Mouse (Mus musculus) CH12.LX (cell line): ENCODE results near the gene Lcn4. TPM values are rescaled to one million over a fixed set of nuclear protein-coding genes. Genes with fewer than 3 reads are reported as not detected.

Experiments
- DNase-seq: peaks from one replicate; pipeline ENCODE4 v3.0.0-alpha.2; 2013; ENCODE audit errors: extremely low read depth
- H3K27ac ChIP-seq: 2 replicates; pipeline ENCODE4 v1.5.1; 2012; ENCODE audit warnings: low read depth, mild to moderate bottlenecking, control low read depth, moderate library complexity; ENCODE audit not compliant: insufficient read depth
- H3K27me3 ChIP-seq: replicated peaks from 2 replicates; pipeline ENCODE3; 2012; ENCODE audit warnings: inconsistent platforms
- H3K36me3 ChIP-seq, 2 experiments: replicated peaks in 1 of 2; 2 replicates each; pipeline versions ENCODE3 to v1.6.1; 2012; ENCODE audit warnings: inconsistent platforms in 1 of 2, low read length in 1 of 2, mild to moderate bottlenecking in 1 of 2, mixed read lengths in 1 of 2, moderate library complexity in 1 of 2; ENCODE audit not compliant: control insufficient read depth in 1 of 2, insufficient read depth in 1 of 2
- H3K4me1 ChIP-seq, 2 experiments: 2 replicates each; pipeline ENCODE4 v1.6.1; 2012; ENCODE audit warnings: inconsistent platforms in 1 of 2, moderate library complexity in 1 of 2; ENCODE audit not compliant: insufficient read depth in 2 of 2, control insufficient read depth in 1 of 2
- H3K4me2 ChIP-seq: 2 replicates; pipeline ENCODE4 v1.6.1; 2012; ENCODE audit warnings: low read depth, mild to moderate bottlenecking, control low read depth; ENCODE audit not compliant: poor library complexity, insufficient read depth, severe bottlenecking
- H3K4me3 ChIP-seq, 3 experiments: fragments of 150-350 bp in 1 of 3; sonication (generic) in 1 of 3; replicated peaks in 1 of 3; 2 replicates each; pipeline versions ENCODE3 to v1.5.1; 2011 to 2012; ENCODE audit warnings: low read depth in 2 of 3, low read length in 2 of 3, mild to moderate bottlenecking in 2 of 3, moderate library complexity in 2 of 3, control low read depth in 1 of 3, improper control_type of control experiment in 1 of 3, inconsistent platforms in 1 of 3, mixed read lengths in 1 of 3; ENCODE audit not compliant: poor library complexity in 1 of 3
- H3K79me2 ChIP-seq: replicated peaks from 2 replicates; pipeline ENCODE4 v1.6.1; 2012; ENCODE audit warnings: mild to moderate bottlenecking, moderate library complexity; ENCODE audit not compliant: control insufficient read depth, poor library complexity, insufficient read depth, severe bottlenecking; ENCODE audit errors: extremely low read depth
- H3K9ac ChIP-seq: 2 replicates; pipeline ENCODE4 v1.6.1; 2012; ENCODE audit warnings: low read depth, mild to moderate bottlenecking, control low read depth, moderate library complexity; ENCODE audit not compliant: insufficient read depth
- H3K9me3 ChIP-seq: replicated peaks from 2 replicates; pipeline ENCODE3; 2012; ENCODE audit warnings: low read length, inconsistent platforms, mixed read lengths
- BHLHE40 ChIP-seq: IDR thresholded peaks from 2 replicates; pipeline ENCODE4 v1.6.1; 2011; ENCODE audit warnings: mild to moderate bottlenecking, low read depth, low read length, improper control_type of control experiment
- CTCF ChIP-seq, 2 experiments: IDR thresholded peaks in 1 of 2; conservative IDR thresholded peaks in 1 of 2; 2 replicates each; pipeline ENCODE4 v1.5.1; 2011 to 2012; ENCODE audit warnings: low read depth in 2 of 2, low read length in 2 of 2, improper control_type of control experiment in 1 of 2, inconsistent platforms in 1 of 2, mild to moderate bottlenecking in 1 of 2, moderate library complexity in 1 of 2
- ELF1 ChIP-seq: IDR thresholded peaks from 2 replicates; pipeline ENCODE4 v1.6.1; 2014; ENCODE audit warnings: low read depth, mild to moderate bottlenecking, inconsistent platforms, low read length, improper control_type of control experiment
- ETS1 ChIP-seq: conservative IDR thresholded peaks from 2 replicates; pipeline ENCODE4 v1.6.1; 2012; ENCODE audit warnings: low read depth, mild to moderate bottlenecking, inconsistent platforms, low read length, improper control_type of control experiment, moderate library complexity
- HCFC1 ChIP-seq: IDR thresholded peaks from 2 replicates; pipeline ENCODE4 v1.6.1; 2012; ENCODE audit warnings: low read depth, mild to moderate bottlenecking, inconsistent platforms, low read length, improper control_type of control experiment
- IRF4 ChIP-seq: IDR thresholded peaks from 2 replicates; pipeline ENCODE4 v1.6.1; 2014; ENCODE audit warnings: low read depth, mild to moderate bottlenecking, inconsistent platforms, low read length, improper control_type of control experiment
- JUN ChIP-seq: IDR thresholded peaks from 2 replicates; pipeline ENCODE4 v1.6.1; 2011; ENCODE audit warnings: low read depth, mild to moderate bottlenecking, low read length, improper control_type of control experiment, moderate library complexity; ENCODE audit not compliant: insufficient read depth
- JUND ChIP-seq: conservative IDR thresholded peaks from 2 replicates; pipeline ENCODE4 v1.6.1; 2011; ENCODE audit warnings: low read depth, low read length, improper control_type of control experiment
- MEF2A ChIP-seq: IDR thresholded peaks from 2 replicates; pipeline ENCODE4 v1.6.1; 2014; ENCODE audit warnings: low read depth, mild to moderate bottlenecking, inconsistent platforms, low read length, improper control_type of control experiment, borderline replicate concordance
- PAX5 ChIP-seq: IDR thresholded peaks from 2 replicates; pipeline ENCODE4 v1.6.1; 2012; ENCODE audit warnings: low read length, inconsistent platforms, mixed read lengths
- POLR2A ChIP-seq: IDR thresholded peaks from 2 replicates; pipeline ENCODE4 v1.6.1; 2011; ENCODE audit warnings: low read depth, mild to moderate bottlenecking, improper control_type of control experiment, low read length
- RAD21 ChIP-seq: IDR thresholded peaks from 2 replicates; pipeline ENCODE4 v1.6.1; 2011; ENCODE audit warnings: low read depth, mild to moderate bottlenecking, low read length, improper control_type of control experiment, moderate library complexity
- RCOR1 ChIP-seq: conservative IDR thresholded peaks from 2 replicates; pipeline ENCODE4 v1.6.1; 2012; ENCODE audit warnings: low read depth, mild to moderate bottlenecking, inconsistent platforms, low read length, improper control_type of control experiment
- SIN3A ChIP-seq: IDR thresholded peaks from 2 replicates; pipeline ENCODE4 v1.6.1; 2012; ENCODE audit warnings: low read length, improper control_type of control experiment, inconsistent platforms
- SMC3 ChIP-seq: IDR thresholded peaks from 2 replicates; pipeline ENCODE4 v1.6.1; 2011; ENCODE audit warnings: low read depth, low read length, improper control_type of control experiment
- TBP ChIP-seq: conservative IDR thresholded peaks from 2 replicates; pipeline ENCODE4 v1.6.1; 2011; ENCODE audit warnings: low read depth, low read length, improper control_type of control experiment
- UBTF ChIP-seq: IDR thresholded peaks from 2 replicates; pipeline ENCODE4 v1.6.1; 2012; ENCODE audit warnings: low read depth, mild to moderate bottlenecking, inconsistent platforms, low read length, improper control_type of control experiment, moderate library complexity
- USF1 ChIP-seq: IDR thresholded peaks from 2 replicates; pipeline ENCODE4 v1.6.1; 2014; ENCODE audit warnings: low read depth, mild to moderate bottlenecking, inconsistent platforms, low read length, improper control_type of control experiment
- USF2 ChIP-seq: conservative IDR thresholded peaks from 2 replicates; pipeline ENCODE4 v1.6.1; 2011; ENCODE audit warnings: low read depth, low read length, improper control_type of control experiment
- ZKSCAN1 ChIP-seq: IDR thresholded peaks from 2 replicates; pipeline ENCODE4 v1.6.1; 2012; ENCODE audit warnings: low read depth, inconsistent platforms, low read length, improper control_type of control experiment, borderline replicate concordance
- ZMIZ1 ChIP-seq: IDR thresholded peaks from 2 replicates; pipeline ENCODE4 v1.6.1; 2012; ENCODE audit warnings: low read depth, mild to moderate bottlenecking, inconsistent platforms, low read length, improper control_type of control experiment
- dilution Hi-C: fragments of 300-500 bp; cut with MboI; formaldehyde crosslinking; loops from 2 replicates; pipeline ENCODE4 v1.14.3; 2020; ENCODE audit warnings: low sequenced_read_pairs; ENCODE audit not compliant: extremely low pct_unique_long_range_greater_than_20kb, extremely low pct_ligation_motif_present
- in situ Hi-C: fragments of 300-500 bp; cut with MboI; formaldehyde crosslinking; loops from 3 replicates; pipeline ENCODE4 v1.14.3; 2019; ENCODE audit warnings: low sequenced_read_pairs, low pct_ligation_motif_present, low pct_unique_long_range_greater_than_20kb, mixed read lengths
- polyA plus RNA-seq: library from polyadenylated mRNA; unstranded; fragments of >175 nt; gene quantifications from 2 replicates; pipeline ENCODE4 v1.2.1, GENCODE M21; 2012; ENCODE audit warnings: low read depth; ENCODE audit not compliant: insufficient read length
- total RNA-seq, 2 experiments: library from RNA; depleted of rRNA; stranded (reverse); fragments of 300-350 nt in 1 of 2; fragments of >200 nt in 1 of 2; gene quantifications; 2 replicates each; pipeline ENCODE4 v1.2.3; 2012 to 2014

The Lcn4 gene
- total RNA-seq (2012; rRNA removed), result not detected in 2 replicates
- not detected in 2 replicates for total RNA-seq (2014; rRNA removed)
- not detected in 2 replicates for polyA plus RNA-seq

GRCm38 (mm10) chr2:26671182-26671581 lies at the start of gene Lcn4:
Gene Lcn4 (minus strand): TSS chr2:26671282.
- dilution Hi-C loops, result no loop called here

GRCm38 (mm10) chr2:26686171-26686675 lies 15.1 kb upstream of the Lcn4 start:
- H3K27me3 ChIP-seq, result peaks cover 4% of the 10 kb centered on the region
- in situ Hi-C loops, result no loop called here

More at GRCm38 (mm10) chr2:26671182-26671581, at the start of gene Lcn4:
- no peaks in the 10 kb centered on the region for H3K9me3 ChIP-seq
- no peak within 1 kb of the TSS for H3K4me2 ChIP-seq
- TF ChIP-seq IRF4 (no peak), SIN3A (no peak), POLR2A (no peak), ETS1 (no peak), BHLHE40 (no peak), USF1 (no peak), ELF1 (no peak), UBTF (no peak), JUN (no peak), SMC3 (no peak), TBP (no peak), PAX5 (no peak), USF2 (no peak), CTCF (conservative IDR thresholded peaks at IDR 0.05 in 1 of 2, IDR thresholded peaks at IDR 0.05 in 1 of 2; ENCODE audit: low read depth in 2 of 2, low read length in 2 of 2) (no peak)
- no peaks in the 10 kb centered on the region for H3K79me2 ChIP-seq
- in situ Hi-C loops, result loop anchor here (25.0 kb wide), 1 partner anchor 566 kb away; the partner anchor contains the start of gene Sardh
- H3K4me3 ChIP-seq, result no peak within 1 kb of the TSS
- peaks cover 15% of the 10 kb centered on the region for H3K27me3 ChIP-seq
- no peaks in the 10 kb centered on the region for H3K4me1 ChIP-seq
- no peak for DNase-seq
- no peak within 1 kb of the TSS for H3K9ac ChIP-seq
- no peak within 1 kb of the TSS for H3K27ac ChIP-seq
- no peaks in the 10 kb centered on the region for H3K36me3 ChIP-seq

More at GRCm38 (mm10) chr2:26686171-26686675, 15.1 kb upstream of the Lcn4 start:
- H3K36me3 ChIP-seq, result no peaks in the 10 kb centered on the region
- no peaks in the 10 kb centered on the region for H3K4me1 ChIP-seq
- dilution Hi-C loops, result no loop called here
- peaks cover 3% of the 10 kb centered on the region for H3K9me3 ChIP-seq
- DNase-seq, result no peak
- no peak overlapping the region for H3K9ac ChIP-seq
- no peaks in the 10 kb centered on the region for H3K79me2 ChIP-seq
- no peak overlapping the region for H3K4me2 ChIP-seq
- no peak overlapping the region for H3K4me3 ChIP-seq
- H3K27ac ChIP-seq, result no peak overlapping the region
- TF ChIP-seq HCFC1, result no peak
- no peak for TF ChIP-seq BHLHE40
- no peak for TF ChIP-seq ZMIZ1
- TF ChIP-seq RAD21, result no peak
- TF ChIP-seq RCOR1, result no peak
- TF ChIP-seq USF2, result no peak
- no peak for TF ChIP-seq MEF2A
- no peak for TF ChIP-seq SMC3
- TF ChIP-seq ZKSCAN1, result no peak
- no peak for TF ChIP-seq JUND
- no peak for TF ChIP-seq IRF4
